Mouse (Mus musculus): ENCODE data around the gene Naa25. TPM values are rescaled to one million over a fixed set of nuclear protein-coding genes. Genes with fewer than 3 reads are reported as not detected.

Naa25 gene
- polyA plus RNA-seq (2012; rRNA removed): 9.0 and 10.4 TPM in 2 replicates

GRCm38 (mm10) chr5:121397187-121398145, at the start of gene Naa25:
Naa25 (plus strand) TSS chr5:121397936.

GRCm38 (mm10) chr5:121385461-121386119, 12.1 kb upstream of the Naa25 start, which contains the start of gene Trafd1:
Trafd1 (minus strand) TSS chr5:121385632.

DNA sequence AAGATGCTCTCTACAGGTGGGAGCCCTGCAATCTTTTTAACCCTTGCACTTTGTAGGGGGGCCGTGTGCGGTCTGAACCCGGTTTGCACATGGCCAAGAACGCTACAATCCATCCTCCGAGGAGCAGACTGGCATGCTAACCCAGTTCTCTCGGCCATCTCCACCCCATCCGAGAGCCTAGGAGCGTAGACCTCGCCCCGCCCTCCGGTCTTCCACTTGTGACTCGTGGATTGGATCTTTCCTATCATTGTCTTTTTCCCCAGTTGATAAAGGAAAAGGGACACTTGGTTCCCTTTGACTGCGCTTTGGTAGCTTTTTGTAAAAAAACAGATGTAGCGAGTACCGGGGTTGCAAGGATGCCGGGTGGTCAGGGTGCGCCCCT, 53.9 kb downstream of the Naa25 start, which contains the start of gene Tmem116:
Tmem116 (plus strand) TSS at position 250 of the 382 bp plus-strand sequence.

DNA sequence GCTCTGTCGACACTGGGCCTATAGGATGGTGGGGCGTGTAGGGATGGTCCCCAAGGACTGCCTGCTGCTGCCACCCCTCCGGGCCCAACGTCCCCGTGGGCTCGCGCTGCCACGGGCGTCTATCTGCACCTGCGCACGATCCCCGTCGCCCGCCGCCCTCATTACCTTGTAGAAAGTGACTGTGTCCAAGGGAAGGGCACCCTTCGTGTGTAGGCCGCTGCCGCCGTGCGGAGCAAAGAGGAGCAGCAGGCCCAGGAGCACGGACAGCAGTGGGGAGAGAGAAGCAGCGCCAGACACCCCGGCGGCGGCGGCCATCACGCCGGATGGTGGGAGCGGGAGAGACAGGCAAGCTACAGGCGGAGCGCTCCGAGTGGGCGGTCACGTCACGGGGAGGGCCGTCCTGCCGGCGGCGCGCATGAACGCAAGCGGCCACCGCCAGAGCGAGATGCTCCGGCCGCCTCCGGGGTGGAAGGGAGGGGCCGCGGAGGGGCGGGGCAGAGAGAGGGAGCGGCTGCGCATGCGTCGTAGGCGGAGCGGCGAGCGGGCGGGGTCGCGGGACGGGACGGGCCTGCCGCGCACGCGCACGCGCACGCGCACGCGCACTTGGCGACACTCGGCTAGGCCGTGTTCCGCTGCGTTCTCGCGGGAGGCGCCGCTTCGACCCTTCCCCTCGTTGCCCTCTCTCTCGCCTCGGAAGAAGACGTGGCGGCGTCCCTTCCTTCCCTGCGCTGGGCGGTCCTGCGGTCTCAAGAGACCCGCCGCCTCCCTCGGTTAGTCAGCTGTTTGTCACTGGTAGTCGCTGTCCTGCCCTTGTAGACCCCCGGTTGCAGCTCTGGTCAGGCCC, 54.5 kb downstream of the Naa25 start, which contains the start of gene Erp29:
Erp29 (minus strand) TSS at position 481 of the 844 bp plus-strand sequence.

Other genes with a start within 250 kb of the Naa25 start
- gene Ptpn11, start 206.5 kb upstream of the Naa25 start, polyA plus RNA-seq (2012; rRNA removed): 13.8 and 15.0 TPM in 2 replicates
- 706 and 773 TPM in 2 replicates for gene Rpl6, start 193.5 kb upstream of the Naa25 start, polyA plus RNA-seq (2012; rRNA removed)
- gene Hectd4, start 177.7 kb upstream of the Naa25 start, polyA plus RNA-seq (2012; rRNA removed): 11.4 and 16.1 TPM in 2 replicates
- gene Trafd1, start 12.3 kb upstream of the Naa25 start, polyA plus RNA-seq (2012; rRNA removed): 18.3 and 21.0 TPM in 2 replicates
- 0.63 TPM in 2 replicates for gene Tmem116, start 54.0 kb downstream of the Naa25 start, polyA plus RNA-seq (2012; rRNA removed)
- gene Erp29, start 54.6 kb downstream of the Naa25 start, polyA plus RNA-seq (2012; rRNA removed): 71.5 and 73.7 TPM in 2 replicates
- not detected in 2 replicates for gene Adam1b, start 105.5 kb downstream of the Naa25 start, polyA plus RNA-seq (2012; rRNA removed)
- gene Adam1a, start 147.5 kb downstream of the Naa25 start, polyA plus RNA-seq (2012; rRNA removed): 1.7 and 1.9 TPM in 2 replicates
- gene Gm42878, start 147.5 kb downstream of the Naa25 start, polyA plus RNA-seq (2012; rRNA removed): 0.03 and 0.16 TPM in 2 replicates
- 47.6 and 51.3 TPM in 2 replicates for gene Mapkapk5, start 148.0 kb downstream of the Naa25 start, polyA plus RNA-seq (2012; rRNA removed)
- 150 and 155 TPM in 2 replicates for gene Aldh2, start 195.9 kb downstream of the Naa25 start, polyA plus RNA-seq (2012; rRNA removed)
- gene Acad12, start 221.0 kb downstream of the Naa25 start, polyA plus RNA-seq (2012; rRNA removed): 0.75 and 1.2 TPM in 2 replicates

Measured in liver, embryonic 14 days (tissue).